Mouse (Mus musculus) embryonic facial prominence, embryonic 11.5 days (tissue): ENCODE measurements around the gene Taf1c. TPM values are rescaled to one million over a fixed set of nuclear protein-coding genes. Genes with fewer than 3 reads are reported as not detected.

ENCODE experiments used
- ATAC-seq: fragments of 200-750 bp; cut with Nextera tagmentation; replicated peaks from 2 replicates; pipeline ENCODE4 v1.8.0; 2017; ENCODE audit warnings: low read depth; ENCODE audit not compliant: insufficient number of reproducible peaks, low FRiP score, low TSS enrichment
- DNase-seq: peaks from one replicate; pipeline ENCODE4 v3.0.0-alpha.2; 2015; ENCODE audit warnings: low spot score
- H3K27ac ChIP-seq: fragments of 300-500 bp; sonication (generic); replicated peaks from 2 replicates; pipeline ENCODE4 v1.5.1; 2014; ENCODE audit warnings: mild to moderate bottlenecking, low read depth, low read length, control low read depth
- H3K27me3 ChIP-seq: fragments of 300-500 bp; sonication (generic); 2 replicates; pipeline ENCODE4 v1.6.1; 2014; ENCODE audit warnings: mild to moderate bottlenecking, low read length, moderate library complexity, mixed read lengths; ENCODE audit not compliant: control insufficient read depth, insufficient read depth
- H3K36me3 ChIP-seq: fragments of 300-500 bp; sonication (generic); replicated peaks from 2 replicates; pipeline ENCODE4 v1.6.1; 2014; ENCODE audit warnings: low read depth, mild to moderate bottlenecking, low read length, moderate library complexity, mixed read lengths; ENCODE audit not compliant: control insufficient read depth, insufficient read depth
- H3K4me1 ChIP-seq: fragments of 300-500 bp; sonication (generic); 2 replicates; pipeline ENCODE4 v1.6.1; 2014; ENCODE audit warnings: low read length, mixed read lengths; ENCODE audit not compliant: control insufficient read depth, insufficient read depth
- H3K4me2 ChIP-seq: fragments of 300-500 bp; sonication (generic); 2 replicates; pipeline ENCODE4 v1.6.1; 2014; ENCODE audit warnings: low read depth, mild to moderate bottlenecking, control low read depth, low read length, moderate library complexity
- H3K4me3 ChIP-seq: fragments of 300-500 bp; sonication (generic); 2 replicates; pipeline ENCODE4 v1.5.1; 2014; ENCODE audit warnings: low read depth, low read length, control low read depth
- H3K9ac ChIP-seq: fragments of 300-500 bp; sonication (generic); replicated peaks from 2 replicates; pipeline ENCODE4 v1.6.1; 2014; ENCODE audit warnings: mild to moderate bottlenecking, control low read depth, low read length
- H3K9me3 ChIP-seq: fragments of 300-500 bp; sonication (generic); replicated peaks from 2 replicates; pipeline ENCODE4 v1.6.1; 2016; ENCODE audit warnings: mild to moderate bottlenecking, low read length, inconsistent platforms, mixed read lengths; ENCODE audit not compliant: control insufficient read depth
- WGBS: fragments of 180-500 bp; shearing (Covaris S2); extraction: QIAGEN DNeasy Blood & Tissue Kit; methylation state at CpG from one replicate; pipeline ENCODE4 v1.1.7; 2014; 5-methylcytosine and 5-hydroxymethylcytosine counted together
- polyA plus RNA-seq: library from polyadenylated mRNA; unstranded; fragments of >200 nt; fragmentation: Nextera tagmentation; extraction: Ambion mirVana; gene quantifications from 2 replicates; pipeline ENCODE4 v1.2.1, GENCODE M21; 2014

Gene Taf1c
- polyA plus RNA-seq, 1 experiment from 2014 or later = 10.3 TPM

DNA sequence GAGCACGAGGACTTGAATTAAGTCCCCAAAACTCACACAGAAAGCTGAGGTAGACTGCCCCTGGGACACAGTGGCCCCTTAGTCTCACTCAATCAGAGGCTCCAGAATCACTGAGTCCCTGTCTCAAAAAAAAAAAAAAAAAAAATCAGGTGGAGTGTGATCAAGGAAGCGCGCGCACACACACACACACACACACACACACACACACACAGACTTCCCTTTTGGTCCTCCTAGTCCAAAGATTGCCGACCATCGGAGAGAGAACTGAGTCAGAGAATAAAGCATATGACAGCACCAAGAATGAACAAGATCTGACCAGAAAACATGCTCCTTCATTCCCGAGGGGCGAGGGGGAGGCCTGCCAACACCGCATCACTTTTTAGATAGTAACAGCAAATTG, 47.9 kb downstream of the Taf1c start:
- Histone ChIP-seq H3K9ac (peak overlapping the region; percentile 13), H3K36me3 (no peaks in the 10 kb centered on the region), H3K4me3 (peak overlapping the region; percentile 80; the same call in 1 of the 2 replicates), H3K4me2 (peak overlapping the region; percentile 40; the same call in 1 of the 2 replicates), H3K9me3 (no peaks in the 10 kb centered on the region), H3K27me3 (no peaks in the 10 kb centered on the region), H3K27ac (no peak overlapping the region), H3K4me1 (no peaks in the 10 kb centered on the region)
- WGBS = 85% methylated on average over 9 of the region's 9 CpGs
- no peak for ATAC-seq
- no peak for DNase-seq

DNA sequence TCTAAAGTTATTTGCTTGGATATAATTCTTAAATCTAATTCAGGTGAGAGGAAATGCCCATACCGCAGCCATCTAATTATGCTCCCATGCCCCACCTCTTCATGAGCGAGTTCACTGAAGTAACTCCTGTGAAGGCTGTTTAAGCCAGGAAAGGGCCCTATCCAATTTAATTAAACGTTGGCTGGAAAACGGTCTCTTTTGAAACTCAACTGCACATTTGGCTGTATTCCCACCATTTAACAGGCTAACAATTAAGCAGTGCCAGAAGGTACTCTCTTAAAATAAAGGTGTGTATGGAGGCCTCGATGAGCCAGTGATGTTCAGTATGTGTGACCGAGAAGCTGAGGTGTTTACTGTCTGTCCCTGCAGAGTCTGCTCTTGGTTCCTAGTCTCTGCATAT, 49.2 kb downstream of the Taf1c start:
- ATAC-seq (no peak), DNase-seq (no peak)
- Histone ChIP-seq H3K4me3 (no peak overlapping the region), H3K9ac (no peak overlapping the region), H3K9me3 (no peaks in the 10 kb centered on the region), H3K36me3 (no peaks in the 10 kb centered on the region), H3K4me1 (no peaks in the 10 kb centered on the region), H3K4me2 (no peak overlapping the region), H3K27me3 (no peaks in the 10 kb centered on the region), H3K27ac (no peak overlapping the region)
- WGBS = 91% methylated on average over 6 of the region's 6 CpGs

DNA sequence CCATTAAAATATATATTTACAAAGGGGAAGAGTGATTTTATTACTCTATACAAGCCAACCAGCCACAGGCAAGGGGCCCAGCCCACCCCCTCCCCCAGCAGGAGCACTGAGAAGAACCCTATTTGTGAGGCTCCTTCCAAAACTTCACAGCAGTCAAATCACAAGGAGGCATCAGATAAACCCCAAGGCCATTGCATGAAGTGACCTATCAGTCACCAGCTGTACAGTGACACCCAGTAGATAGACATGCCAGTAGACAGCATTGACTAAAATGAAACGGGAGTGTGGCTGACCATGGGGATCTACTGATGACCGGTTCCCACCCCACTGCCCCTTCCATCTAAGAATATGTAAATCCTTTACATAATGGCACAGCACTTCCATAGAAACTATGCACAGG, 52.1 kb downstream of the Taf1c start:
- 80% methylated on average over 2 of the region's 2 CpGs for WGBS
- H3K9ac ChIP-seq = no peak overlapping the region

DNA sequence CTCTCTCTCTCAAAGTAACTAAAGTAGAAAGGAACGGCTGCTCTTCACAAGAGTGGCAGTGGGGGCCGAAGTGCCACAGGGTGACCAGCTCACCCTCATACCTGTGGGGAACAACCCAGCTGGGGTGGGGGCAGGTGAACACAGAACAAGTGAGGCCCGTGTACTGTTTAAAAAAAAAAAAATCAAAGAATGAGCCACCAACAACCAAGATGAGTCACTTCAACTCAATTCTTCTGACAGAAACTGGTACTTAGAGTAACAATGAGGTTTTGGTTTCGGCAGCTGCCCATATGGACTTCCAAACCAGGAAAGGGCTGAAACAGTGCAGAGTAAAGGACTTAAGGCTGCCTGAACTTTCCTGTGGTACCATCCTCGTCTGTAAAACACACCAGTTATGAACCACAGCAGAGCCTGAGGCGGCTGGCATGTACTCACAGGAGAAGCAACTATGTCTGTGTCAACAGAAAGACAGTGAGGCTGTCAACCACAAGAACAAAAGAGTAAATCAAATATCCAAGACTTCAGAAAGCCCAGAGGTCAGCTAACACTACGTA, 56.4 kb downstream of the Taf1c start:
- DNase-seq (no peak), ATAC-seq (no peak)
- no peaks in the 10 kb centered on the region for H3K9me3 ChIP-seq
- H3K4me2 ChIP-seq = no peak overlapping the region
- H3K36me3 ChIP-seq = peaks cover 3% of the 10 kb centered on the region; the same call in 1 of the 2 replicates
- no peak overlapping the region for H3K9ac ChIP-seq
- WGBS = 80% methylated on average over 7 of the region's 7 CpGs
- H3K4me3 ChIP-seq = no peak overlapping the region
- H3K27ac ChIP-seq = no peak overlapping the region
- no peaks in the 10 kb centered on the region for H3K4me1 ChIP-seq
- H3K27me3 ChIP-seq = no peaks in the 10 kb centered on the region

More for the DNA sequence above, 52.1 kb downstream of the Taf1c start:
- H3K9me3 ChIP-seq = no peaks in the 10 kb centered on the region
- DNase-seq = no peak
- H3K27ac ChIP-seq = no peak overlapping the region
- no peak overlapping the region for H3K4me3 ChIP-seq
- no peaks in the 10 kb centered on the region for H3K27me3 ChIP-seq
- H3K4me1 ChIP-seq = no peaks in the 10 kb centered on the region
- no peak for ATAC-seq
- H3K36me3 ChIP-seq = no peaks in the 10 kb centered on the region
- no peak overlapping the region for H3K4me2 ChIP-seq

Other genes starting within 250 kb of the Taf1c start
- 9.8 and 10.4 TPM in 2 replicates for gene Mlycd, start 210.3 kb downstream of the Taf1c start, polyA plus RNA-seq
- gene Osgin1, start 171.1 kb downstream of the Taf1c start, polyA plus RNA-seq = 0.08 and 0.53 TPM in 2 replicates
- gene Necab2, start 158.5 kb downstream of the Taf1c start, polyA plus RNA-seq = 9.2 and 11.9 TPM in 2 replicates
- 1.8 and 4.7 TPM in 2 replicates for gene Slc38a8, start 103.5 kb downstream of the Taf1c start, polyA plus RNA-seq
- gene Mbtps1, start 46.5 kb downstream of the Taf1c start, polyA plus RNA-seq = 103 and 106 TPM in 2 replicates
- 39.6 and 45.2 TPM in 2 replicates for gene Hsdl1, start 30.0 kb downstream of the Taf1c start, polyA plus RNA-seq
- 0.13 TPM in 1 of 2 replicates, not detected in the other for gene Dnaaf1, start 30.0 kb downstream of the Taf1c start, polyA plus RNA-seq
- 0.17 TPM in 1 of 2 replicates, not detected in the other for gene Adad2, start 7.5 kb upstream of the Taf1c start, polyA plus RNA-seq
- gene Kcng4, start 30.5 kb upstream of the Taf1c start, polyA plus RNA-seq = 0.15 TPM in 1 of 2 replicates, not detected in the other
- gene Wfdc1, start 61.1 kb upstream of the Taf1c start, polyA plus RNA-seq = 5.7 and 14.3 TPM in 2 replicates
- gene Atp2c2, start 94.8 kb upstream of the Taf1c start, polyA plus RNA-seq = 1.1 and 1.3 TPM in 2 replicates
- 6.5 and 6.9 TPM in 2 replicates for gene Tldc1, start 173.2 kb upstream of the Taf1c start, polyA plus RNA-seq
- 321 and 363 TPM in 2 replicates for gene Cotl1, start 235.3 kb upstream of the Taf1c start, polyA plus RNA-seq